Mouse (Mus musculus) limb, embryonic 11.5 days (tissue): Measurements from ENCODE around the gene Clip4. TPM values are rescaled to one million over a fixed set of nuclear protein-coding genes. Genes with fewer than 3 reads are reported as not detected.
"Not testable (repeated sequence)": the region's sequence is repeated elsewhere in the genome, so short reads cannot be mapped to it uniquely, and the experiment has no call there.

ENCODE experiments used
- ATAC-seq: fragments of 200-750 bp; cut with Nextera tagmentation; 2 replicates; pipeline ENCODE4 v1.8.0; 2017; ENCODE audit warnings: low read depth; ENCODE audit not compliant: insufficient number of reproducible peaks, low FRiP score, low TSS enrichment
- DNase-seq: peaks from one replicate; pipeline ENCODE4 v3.0.0-alpha.2; 2015; ENCODE audit warnings: low spot score
- H3K27ac ChIP-seq: fragments of 300-500 bp; sonication (generic); replicated peaks from 2 replicates; pipeline ENCODE4 v1.5.1; 2014; ENCODE audit warnings: low read depth, mild to moderate bottlenecking, low read length
- H3K27me3 ChIP-seq: fragments of 300-500 bp; sonication (generic); 2 replicates; pipeline ENCODE4 v1.6.1; 2014; ENCODE audit warnings: mild to moderate bottlenecking, low read length, mixed read lengths; ENCODE audit not compliant: control insufficient read depth, insufficient read depth
- H3K36me3 ChIP-seq: fragments of 300-500 bp; sonication (generic); 2 replicates; pipeline ENCODE4 v1.6.1; 2014; ENCODE audit warnings: mild to moderate bottlenecking, low read length, moderate library complexity, mixed read lengths; ENCODE audit not compliant: control insufficient read depth, insufficient read depth
- H3K4me1 ChIP-seq: fragments of 300-500 bp; sonication (generic); 2 replicates; pipeline ENCODE4 v1.6.1; 2014; ENCODE audit warnings: low read length, mixed read lengths; ENCODE audit not compliant: control insufficient read depth, insufficient read depth
- H3K4me2 ChIP-seq: fragments of 300-500 bp; sonication (generic); 2 replicates; pipeline ENCODE4 v1.6.1; 2014; ENCODE audit warnings: low read depth, mild to moderate bottlenecking, moderate library complexity; ENCODE audit not compliant: severe bottlenecking
- H3K4me3 ChIP-seq: fragments of 300-500 bp; sonication (generic); 2 replicates; pipeline ENCODE4 v1.5.1; 2014; ENCODE audit warnings: low read depth, low read length
- H3K9ac ChIP-seq: fragments of 300-500 bp; sonication (generic); 2 replicates; pipeline ENCODE4 v1.6.1; 2014; ENCODE audit warnings: mild to moderate bottlenecking, low read length
- H3K9me3 ChIP-seq: fragments of 300-500 bp; sonication (generic); 2 replicates; pipeline ENCODE4 v1.6.1; 2016; ENCODE audit warnings: low read length; ENCODE audit not compliant: control insufficient read depth
- WGBS: fragments of 180-500 bp; shearing (Covaris S2); extraction: QIAGEN DNeasy Blood & Tissue Kit; methylation state at CpG from one replicate; pipeline ENCODE4 v1.1.7; 2014; 5-methylcytosine and 5-hydroxymethylcytosine counted together
- polyA plus RNA-seq: library from polyadenylated mRNA; unstranded; fragments of >200 nt; fragmentation: Nextera tagmentation; extraction: Ambion mirVana; gene quantifications from 2 replicates; pipeline ENCODE4 v1.2.1, GENCODE M21; 2014

The Clip4 gene
- 2.7 and 4.6 TPM in 2 replicates for polyA plus RNA-seq

GRCm38 (mm10) chr17:71768173-71768572 lies at the start of gene Clip4:
Gene Clip4 (plus strand): TSS chr17:71768473.
- DNase-seq, H3K4me1 ChIP-seq, H3K9ac ChIP-seq, H3K27me3 ChIP-seq, H3K36me3 ChIP-seq, H3K4me2 ChIP-seq, H3K4me3 ChIP-seq, H3K27ac ChIP-seq, ATAC-seq, H3K9me3 ChIP-seq: not testable (repeated sequence)
- 54% methylated on average over 1 of the region's 1 CpGs for WGBS

DNA sequence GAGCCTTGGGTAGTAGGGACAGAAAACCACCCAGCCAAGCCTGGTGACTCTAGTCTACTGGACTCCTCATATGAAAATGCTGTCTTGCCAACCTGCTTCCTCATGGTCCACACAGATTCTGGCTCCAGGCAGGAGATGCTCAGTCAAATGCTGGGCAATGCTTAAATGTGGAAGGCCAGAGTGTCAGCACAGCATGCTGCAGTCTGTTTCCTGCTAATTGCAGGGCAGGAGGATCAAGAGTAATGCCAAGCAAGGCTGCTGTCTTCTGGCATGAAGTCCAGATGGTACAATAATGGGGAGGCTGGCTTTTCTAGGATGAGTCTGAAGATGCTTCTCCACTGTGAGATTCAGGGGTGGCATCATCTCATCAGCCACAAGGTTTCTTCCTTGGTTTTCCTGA lies 47.8 kb upstream of the Clip4 start:
- DNase-seq: no peak
- Histone ChIP-seq H3K4me3 (no peak overlapping the region), H3K9ac (no peak overlapping the region), H3K36me3 (no peaks in the 10 kb centered on the region), H3K27me3 (no peaks in the 10 kb centered on the region), H3K27ac (no peak overlapping the region), H3K9me3 (no peaks in the 10 kb centered on the region), H3K4me1 (no peaks in the 10 kb centered on the region), H3K4me2 (no peak overlapping the region)
- no peak for ATAC-seq

DNA sequence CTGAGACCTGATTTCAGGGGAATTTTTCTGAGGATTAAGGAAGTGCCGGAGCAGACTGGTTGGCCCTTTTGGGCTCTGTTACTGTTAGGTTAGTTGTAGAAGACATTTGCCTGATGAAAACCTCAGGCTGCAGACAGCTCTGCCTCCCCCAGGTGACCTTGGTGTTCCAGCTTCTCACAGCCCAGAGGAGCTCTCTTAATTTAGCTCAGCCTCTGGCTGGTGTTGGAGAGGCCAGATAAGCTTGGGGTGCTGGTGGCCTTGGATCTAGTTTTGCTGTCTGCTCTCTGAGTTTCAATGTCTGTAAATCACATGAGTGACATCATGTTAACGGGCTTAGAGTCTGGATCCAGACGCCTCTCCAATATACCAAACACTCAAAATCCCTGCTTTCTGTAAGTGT lies 47.3 kb upstream of the Clip4 start:
- Histone ChIP-seq H3K9ac (no peak overlapping the region), H3K27ac (no peak overlapping the region), H3K9me3 (no peaks in the 10 kb centered on the region), H3K4me2 (no peak overlapping the region), H3K4me3 (no peak overlapping the region), H3K27me3 (no peaks in the 10 kb centered on the region), H3K36me3 (no peaks in the 10 kb centered on the region), H3K4me1 (no peaks in the 10 kb centered on the region)
- no peak for DNase-seq
- 62% methylated on average over 3 of the region's 3 CpGs for WGBS
- ATAC-seq: no peak

- no peaks in the 10 kb centered on the region for H3K27me3 ChIP-seq
- ATAC-seq (no peak), DNase-seq (no peak)
- H3K4me1 ChIP-seq: no peaks in the 10 kb centered on the region
- no peak overlapping the region for H3K9ac ChIP-seq
- no peak overlapping the region for H3K27ac ChIP-seq
- no peaks in the 10 kb centered on the region for H3K9me3 ChIP-seq
- H3K4me2 ChIP-seq: no peak overlapping the region
- H3K36me3 ChIP-seq: no peaks in the 10 kb centered on the region
- H3K4me3 ChIP-seq: no peak overlapping the region
- WGBS: 75% methylated on average over 2 of the region's 2 CpGs
These were observed 37.6 kb upstream of the Clip4 start for GRCm38 (mm10) chr17:71730655-71731054.

DNA sequence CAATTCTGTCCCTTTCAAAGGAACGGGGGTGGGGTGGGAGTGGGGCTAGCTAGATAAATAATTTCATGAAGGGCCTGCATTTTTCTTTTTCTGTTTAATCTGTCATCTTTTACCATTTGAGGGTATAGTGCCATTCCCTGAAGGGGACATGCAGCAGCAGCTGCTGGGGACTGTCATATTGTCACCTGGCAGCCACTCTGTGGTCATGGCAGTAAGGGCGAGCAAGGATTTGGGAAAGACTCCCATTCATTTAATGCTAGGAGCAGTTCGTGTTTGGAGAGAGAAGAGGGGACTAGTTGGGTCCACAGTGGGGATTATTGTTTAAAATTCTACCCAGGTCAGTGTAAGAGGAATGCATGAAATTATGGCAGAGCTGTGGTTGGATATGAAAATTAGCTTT lies 31.8 kb upstream of the Clip4 start:
- Histone ChIP-seq H3K4me3 (no peak overlapping the region), H3K27ac (no peak overlapping the region), H3K27me3 (no peaks in the 10 kb centered on the region), H3K4me2 (no peak overlapping the region), H3K36me3 (no peaks in the 10 kb centered on the region), H3K4me1 (no peaks in the 10 kb centered on the region), H3K9me3 (no peaks in the 10 kb centered on the region), H3K9ac (no peak overlapping the region)
- DNase-seq: no peak
- no peak for ATAC-seq
- WGBS: 73% methylated on average over 3 of the region's 3 CpGs

GRCm38 (mm10) chr17:71742156-71742555 lies 26.1 kb upstream of the Clip4 start:
- Histone ChIP-seq H3K27me3 (no peaks in the 10 kb centered on the region), H3K4me1 (no peaks in the 10 kb centered on the region; the same call in 1 of the 2 replicates), H3K4me2 (no peak overlapping the region), H3K9ac (no peak overlapping the region), H3K9me3 (no peaks in the 10 kb centered on the region), H3K36me3 (no peaks in the 10 kb centered on the region), H3K27ac (no peak overlapping the region), H3K4me3 (no peak overlapping the region)
- WGBS: 86% methylated on average over 3 of the region's 3 CpGs
- ATAC-seq (no peak), DNase-seq (no peak)

DNA sequence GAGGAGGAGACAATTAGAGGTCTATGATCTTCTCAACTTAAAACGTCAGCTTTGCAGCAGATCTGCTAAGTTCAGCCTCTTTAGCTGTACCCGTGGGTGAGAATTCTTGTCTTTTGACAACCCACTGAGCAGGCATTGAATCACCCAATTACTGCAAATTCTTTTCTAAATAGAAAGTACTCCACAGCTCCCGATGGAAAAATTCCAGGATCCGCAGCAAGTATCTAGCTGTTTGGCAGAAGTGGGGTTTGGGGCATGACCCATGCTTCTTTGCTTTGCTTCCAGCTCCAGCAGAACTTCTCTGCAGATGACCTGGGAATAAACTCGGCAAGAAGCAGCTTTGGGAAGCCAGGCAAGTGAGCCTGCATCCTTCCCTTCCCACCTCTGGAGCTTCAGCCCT lies 25.3 kb upstream of the Clip4 start:
- Histone ChIP-seq H3K9me3 (no peaks in the 10 kb centered on the region), H3K9ac (no peak overlapping the region), H3K27me3 (no peaks in the 10 kb centered on the region), H3K4me2 (no peak overlapping the region), H3K4me1 (no peaks in the 10 kb centered on the region; the same call in 1 of the 2 replicates), H3K27ac (no peak overlapping the region), H3K4me3 (no peak overlapping the region), H3K36me3 (no peaks in the 10 kb centered on the region)
- 67% methylated on average over 5 of the region's 5 CpGs for WGBS
- ATAC-seq (no peak), DNase-seq (no peak)

- no peak overlapping the region for H3K4me3 ChIP-seq
- no peak overlapping the region for H3K4me2 ChIP-seq
- no peaks in the 10 kb centered on the region; the same call in 1 of the 2 replicates for H3K4me1 ChIP-seq
- H3K9me3 ChIP-seq: no peaks in the 10 kb centered on the region
- no peak overlapping the region for H3K27ac ChIP-seq
- DNase-seq (no peak), ATAC-seq (no peak)
- WGBS: 79% methylated on average over 9 of the region's 9 CpGs
- no peak overlapping the region for H3K9ac ChIP-seq
- H3K36me3 ChIP-seq: no peaks in the 10 kb centered on the region
- no peaks in the 10 kb centered on the region for H3K27me3 ChIP-seq
These were observed 22.2 kb upstream of the Clip4 start for GRCm38 (mm10) chr17:71746114-71746513.

GRCm38 (mm10) chr17:71747561-71747960 lies 20.7 kb upstream of the Clip4 start:
- Histone ChIP-seq H3K27ac (no peak overlapping the region), H3K27me3 (no peaks in the 10 kb centered on the region), H3K9me3 (no peaks in the 10 kb centered on the region), H3K4me1 (no peaks in the 10 kb centered on the region; the same call in 1 of the 2 replicates), H3K4me2 (no peak overlapping the region), H3K36me3 (no peaks in the 10 kb centered on the region), H3K4me3 (no peak overlapping the region), H3K9ac (no peak overlapping the region)
- WGBS: 91% methylated on average over 8 of the region's 8 CpGs
- DNase-seq (no peak), ATAC-seq (no peak)
